8 mouse cellular contexts compared by ENCODE assay signal in the genomic region with DNA sequence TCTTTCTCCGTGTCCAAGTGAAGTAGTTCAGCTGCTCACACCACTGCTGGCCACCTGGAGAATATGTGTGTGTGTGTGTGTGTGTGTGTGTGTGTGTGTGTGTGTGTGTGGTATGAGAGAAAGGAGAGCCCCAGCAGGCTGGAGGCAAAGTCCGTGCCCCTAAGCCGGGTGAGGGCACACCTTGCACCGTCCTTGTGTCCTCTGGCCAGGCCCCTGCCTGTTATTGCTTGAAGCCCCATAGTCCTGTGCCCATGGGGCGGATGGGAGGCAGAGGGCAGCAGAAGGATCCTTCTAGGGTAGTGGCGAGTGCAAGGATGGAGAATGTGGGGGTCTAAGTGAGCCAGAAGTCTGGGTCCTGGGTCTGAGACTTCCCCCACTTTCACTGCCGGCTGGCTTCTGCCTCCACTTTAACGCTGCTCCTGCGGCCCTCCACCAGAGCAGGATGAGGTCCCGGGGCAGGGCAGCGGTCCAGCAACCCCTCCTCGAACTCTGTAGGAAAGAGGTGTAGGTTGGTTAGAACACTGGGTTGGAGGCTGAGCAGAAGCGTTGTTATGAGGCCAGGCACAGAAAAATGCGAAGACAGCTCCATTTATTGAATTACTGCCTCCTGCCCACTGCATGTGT. TPM values are rescaled to one million over a fixed set of nuclear protein-coding genes. Genes with fewer than 3 reads are reported as not detected.
DNase-seq lines count a peak whose midpoint lies in the region; ATAC-seq and TF ChIP-seq lines count a peak whose summit lies in the region.

No protein-coding gene starts in this region.

- peak overlapping the region; percentile 73 for H3K4me2 ChIP-seq in embryonic facial prominence, embryonic 14.5 days (ENCODE audit: low read depth, low read length)
- peak overlapping the region; percentile 54 for H3K4me2 ChIP-seq in hindbrain, postnatal 0 days (ENCODE audit: low read depth, low read length)
- H3K4me2 ChIP-seq in liver, embryonic 15.5 days = peak overlapping the region; percentile 55

- 28% methylated on average over 14 of the region's 14 CpGs for WGBS in embryonic facial prominence, embryonic 14.5 days
- 21% methylated on average over 14 of the region's 14 CpGs for WGBS in hindbrain, postnatal 0 days
- WGBS in liver, embryonic 15.5 days (ENCODE audit: insufficient replicate concordance) = 31% methylated on average over 14 of the region's 14 CpGs

- intact Hi-C loops in left cerebral cortex, adult 2 months (cut with DNase I) = no loop called here
- intact Hi-C loops in left cerebral cortex, postnatal 4 days (cut with DNase I) = no loop called here

- DNase-seq in left cerebral cortex, adult 2 months (ENCODE audit: extremely low spot score in 1 of 2, low spot score in 2 of 2) = no peak
- no peak for DNase-seq in left cerebral cortex, postnatal 4 days
- no peak for DNase-seq in embryonic facial prominence, embryonic 14.5 days (ENCODE audit: low spot score)
- no peak for DNase-seq in hindbrain, postnatal 0 days (ENCODE audit: low spot score)
- peak; percentile 57 for DNase-seq in testis, postnatal 10 days (ENCODE audit: low spot score)
- no peak for DNase-seq in thymus, postnatal 36 days
- no peak for DNase-seq in yolk sac, embryonic 10.5 days (ENCODE audit: low spot score)

- ATAC-seq in embryonic facial prominence, embryonic 14.5 days (ENCODE audit: low read depth) = no peak
- no peak for ATAC-seq in hindbrain, postnatal 0 days
- ATAC-seq in liver, embryonic 15.5 days (ENCODE audit: insufficient read depth) = no peak

- peak overlapping the region; percentile 85 for H3K27ac ChIP-seq in left cerebral cortex, adult 2 months
- H3K27ac ChIP-seq in embryonic facial prominence, embryonic 14.5 days (replicated peaks; ENCODE audit: low read depth, low read length) = peak overlapping the region; percentile 77
- no peak overlapping the region for H3K27ac ChIP-seq in hindbrain, postnatal 0 days
- peak overlapping the region; percentile 72 for H3K27ac ChIP-seq in liver, embryonic 15.5 days (replicated peaks)

- peaks cover 56% of the 10 kb centered on the region for H3K36me3 ChIP-seq in embryonic facial prominence, embryonic 14.5 days (ENCODE audit: control insufficient read depth, insufficient read depth, low read length)
- H3K36me3 ChIP-seq in hindbrain, postnatal 0 days (ENCODE audit: insufficient read depth, low read length) = no peaks in the 10 kb centered on the region
- peaks cover 17% of the 10 kb centered on the region; the same call in 1 of the 2 replicates for H3K36me3 ChIP-seq in liver, embryonic 15.5 days (replicated peaks)

- no peaks in the 10 kb centered on the region for H3K9me3 ChIP-seq in embryonic facial prominence, embryonic 14.5 days (ENCODE audit: control insufficient read depth, low read length)
- H3K9me3 ChIP-seq in hindbrain, postnatal 0 days (ENCODE audit: low read length) = no peaks in the 10 kb centered on the region
- no peaks in the 10 kb centered on the region for H3K9me3 ChIP-seq in liver, embryonic 15.5 days (replicated peaks)

- H3K4me1 ChIP-seq in embryonic facial prominence, embryonic 14.5 days (ENCODE audit: control insufficient read depth, insufficient read depth, low read length) = peaks cover 38% of the 10 kb centered on the region
- peaks cover 5% of the 10 kb centered on the region; the same call in 1 of the 2 replicates for H3K4me1 ChIP-seq in hindbrain, postnatal 0 days (ENCODE audit: insufficient read depth, low read length)
- H3K4me1 ChIP-seq in liver, embryonic 15.5 days (replicated peaks) = peaks cover 50% of the 10 kb centered on the region

- H3K4me3 ChIP-seq in left cerebral cortex, adult 2 months = peak overlapping the region; percentile 30
- H3K4me3 ChIP-seq in embryonic facial prominence, embryonic 14.5 days (ENCODE audit: low read depth, low read length) = peak overlapping the region; percentile 85
- H3K4me3 ChIP-seq in hindbrain, postnatal 0 days (ENCODE audit: low read length) = peak overlapping the region; percentile 11; the same call in 1 of the 2 replicates
- H3K4me3 ChIP-seq in liver, embryonic 15.5 days (replicated peaks) = peak overlapping the region; percentile 26

- peak overlapping the region; percentile 59 for H3K9ac ChIP-seq in embryonic facial prominence, embryonic 14.5 days (ENCODE audit: low read depth, low read length)
- H3K9ac ChIP-seq in hindbrain, postnatal 0 days (replicated peaks; ENCODE audit: low read length) = 0 out of 2 replicates have a peak overlapping the region, but pooled peaks have one; percentile 28
- H3K9ac ChIP-seq in liver, embryonic 15.5 days = peak overlapping the region; percentile 30; the same call in 1 of the 2 replicates

- H3K27me3 ChIP-seq in embryonic facial prominence, embryonic 14.5 days (replicated peaks; ENCODE audit: control insufficient read depth, insufficient read depth, low read length) = no peaks in the 10 kb centered on the region
- peaks cover 9% of the 10 kb centered on the region for H3K27me3 ChIP-seq in hindbrain, postnatal 0 days (ENCODE audit: insufficient read depth, low read length)
- H3K27me3 ChIP-seq in liver, embryonic 15.5 days = peaks cover 53% of the 10 kb centered on the region

- TF ChIP-seq CTCF in left cerebral cortex, adult 2 months (IDR thresholded peaks at IDR 0.05) = no peak
- TF ChIP-seq CTCF in hindbrain, postnatal 0 days (IDR thresholded peaks at IDR 0.05; ENCODE audit: low read depth) = no peak

RNA-seq across cellular contexts. Expression of gene Nemp1, which starts 5.3 kb away (rescaled TPM):
- 1 to 10 TPM; 4.1 to 4.7 TPM for total RNA-seq in left cerebral cortex, adult 2 months (2021)
- 1 to 10 TPM; 4.8 to 5.6 TPM for total RNA-seq in left cerebral cortex, postnatal 4 days (2021)
- 10.5 and 11.2 TPM in 2 replicates for polyA plus RNA-seq in embryonic facial prominence, embryonic 14.5 days (2014; fragmentation: Nextera tagmentation; extraction: Ambion mirVana)
- total RNA-seq in hindbrain, postnatal 0 days (2014; rRNA removed) = 2.8 and 4.1 TPM in 2 replicates
- polyA plus RNA-seq in hindbrain, postnatal 0 days (2015; fragmentation: Nextera tagmentation; extraction: Ambion mirVana) = 2.2 and 3.0 TPM in 2 replicates
- 5.3 and 5.7 TPM in 2 replicates for polyA plus RNA-seq in liver, embryonic 15.5 days (2015; fragmentation: Nextera tagmentation; extraction: Ambion mirVana)

RNA-seq across cellular contexts. Expression of gene Nab2, which starts 7.0 kb away (rescaled TPM):
- 10 to 100 TPM; 44.9 to 67.4 TPM for total RNA-seq in left cerebral cortex, adult 2 months (2021)
- 10 to 100 TPM; 21.5 to 21.9 TPM for total RNA-seq in left cerebral cortex, postnatal 4 days (2021)
- 15.2 and 16.1 TPM in 2 replicates for polyA plus RNA-seq in embryonic facial prominence, embryonic 14.5 days (2014; fragmentation: Nextera tagmentation; extraction: Ambion mirVana)
- total RNA-seq in hindbrain, postnatal 0 days (2014; rRNA removed) = 3.5 and 4.1 TPM in 2 replicates
- 1.1 and 1.6 TPM in 2 replicates for polyA plus RNA-seq in hindbrain, postnatal 0 days (2015; fragmentation: Nextera tagmentation; extraction: Ambion mirVana)
- 2.9 and 3.5 TPM in 2 replicates for polyA plus RNA-seq in liver, embryonic 15.5 days (2015; fragmentation: Nextera tagmentation; extraction: Ambion mirVana)

RNA-seq across cellular contexts. Expression of gene Stat6, which starts 18.6 kb away (rescaled TPM):
- 10 to 100 TPM; 11.4 to 12.9 TPM for total RNA-seq in left cerebral cortex, adult 2 months (2021)
- total RNA-seq in left cerebral cortex, postnatal 4 days (2021) = 1 to 10 TPM; 6.0 to 6.1 TPM
- polyA plus RNA-seq in embryonic facial prominence, embryonic 14.5 days (2014; fragmentation: Nextera tagmentation; extraction: Ambion mirVana) = 22.9 and 23.1 TPM in 2 replicates
- 5.3 and 9.5 TPM in 2 replicates for total RNA-seq in hindbrain, postnatal 0 days (2014; rRNA removed)
- polyA plus RNA-seq in hindbrain, postnatal 0 days (2015; fragmentation: Nextera tagmentation; extraction: Ambion mirVana) = 4.7 and 5.3 TPM in 2 replicates
- polyA plus RNA-seq in liver, embryonic 15.5 days (2015; fragmentation: Nextera tagmentation; extraction: Ambion mirVana) = 14.3 and 15.6 TPM in 2 replicates

RNA-seq across cellular contexts. Expression of gene Lrp1, which starts 40.5 kb away (rescaled TPM):
- total RNA-seq in left cerebral cortex, adult 2 months (2021) = 100 to 1,000 TPM; 341 to 357 TPM
- total RNA-seq in left cerebral cortex, postnatal 4 days (2021) = 100 to 1,000 TPM; 286 to 296 TPM
- polyA plus RNA-seq in embryonic facial prominence, embryonic 14.5 days (2014; fragmentation: Nextera tagmentation; extraction: Ambion mirVana) = 137 and 145 TPM in 2 replicates
- total RNA-seq in hindbrain, postnatal 0 days (2014; rRNA removed) = 245 TPM in 2 replicates
- 73.7 and 75.5 TPM in 2 replicates for polyA plus RNA-seq in hindbrain, postnatal 0 days (2015; fragmentation: Nextera tagmentation; extraction: Ambion mirVana)
- 23.2 and 31.1 TPM in 2 replicates for polyA plus RNA-seq in liver, embryonic 15.5 days (2015; fragmentation: Nextera tagmentation; extraction: Ambion mirVana)

RNA-seq across cellular contexts. Expression of gene Myo1a, which starts 43.6 kb away (rescaled TPM):
- total RNA-seq in left cerebral cortex, adult 2 months (2021) = 1 to 10 TPM; 1.2 to 1.4 TPM
- under 1 TPM; 0.46 to 0.82 TPM for total RNA-seq in left cerebral cortex, postnatal 4 days (2021)
- 0.75 and 1.2 TPM in 2 replicates for polyA plus RNA-seq in embryonic facial prominence, embryonic 14.5 days (2014; fragmentation: Nextera tagmentation; extraction: Ambion mirVana)
- total RNA-seq in hindbrain, postnatal 0 days (2014; rRNA removed) = 0.21 and 0.36 TPM in 2 replicates
- polyA plus RNA-seq in hindbrain, postnatal 0 days (2015; fragmentation: Nextera tagmentation; extraction: Ambion mirVana) = 0.50 and 0.53 TPM in 2 replicates
- 0.08 and 0.12 TPM in 2 replicates for polyA plus RNA-seq in liver, embryonic 15.5 days (2015; fragmentation: Nextera tagmentation; extraction: Ambion mirVana)

Comparison
In these comparisons a context has a peak if more than half of its experiments do, and no peak if none do; other contexts are left out.
1. H3K4me3 ChIP-seq: peak in every context shown above with its lines; median percentile 85 in embryonic facial prominence, embryonic 14.5 days; 30 in left cerebral cortex, adult 2 months; 26 in liver, embryonic 15.5 days; 11 in hindbrain, postnatal 0 days.